Mouse (Mus musculus): ENCODE data around the gene Rab3il1.

The Rab3il1 gene

DNA sequence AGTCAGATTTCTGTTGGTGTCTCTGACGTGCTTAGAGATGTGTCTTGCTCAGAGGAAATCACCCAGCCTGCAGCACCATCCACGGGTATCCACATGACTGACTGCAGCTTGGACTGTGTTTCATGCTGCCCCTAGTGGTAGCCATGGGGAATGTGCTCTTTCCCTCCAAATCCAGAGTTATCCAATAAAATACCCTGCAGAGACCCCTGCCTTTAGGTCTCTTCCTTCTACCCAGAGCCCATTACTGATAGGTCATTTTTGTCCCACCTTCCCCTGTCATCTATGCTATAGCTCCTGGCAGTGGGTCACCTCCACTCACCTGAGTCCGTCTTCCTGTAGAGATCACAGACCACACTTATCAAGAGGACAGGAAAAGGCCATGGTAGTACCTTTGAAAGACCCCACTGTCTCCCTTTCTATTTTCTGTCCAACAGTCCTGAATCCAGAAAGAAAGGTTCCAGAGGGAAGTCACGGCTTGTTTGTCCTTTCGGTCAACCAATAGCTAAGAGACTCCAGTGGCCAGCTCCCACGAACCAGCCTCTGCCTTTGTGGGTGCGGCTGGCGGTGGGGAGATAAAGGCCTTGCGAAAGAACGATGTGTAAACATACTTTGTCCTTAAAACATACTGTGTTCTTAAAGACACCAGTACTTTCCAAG lies 58.6 kb downstream of the Rab3il1 start:
- DNase-seq (ENCODE audit: low read depth, low spot score) = peak; percentile 70

DNA sequence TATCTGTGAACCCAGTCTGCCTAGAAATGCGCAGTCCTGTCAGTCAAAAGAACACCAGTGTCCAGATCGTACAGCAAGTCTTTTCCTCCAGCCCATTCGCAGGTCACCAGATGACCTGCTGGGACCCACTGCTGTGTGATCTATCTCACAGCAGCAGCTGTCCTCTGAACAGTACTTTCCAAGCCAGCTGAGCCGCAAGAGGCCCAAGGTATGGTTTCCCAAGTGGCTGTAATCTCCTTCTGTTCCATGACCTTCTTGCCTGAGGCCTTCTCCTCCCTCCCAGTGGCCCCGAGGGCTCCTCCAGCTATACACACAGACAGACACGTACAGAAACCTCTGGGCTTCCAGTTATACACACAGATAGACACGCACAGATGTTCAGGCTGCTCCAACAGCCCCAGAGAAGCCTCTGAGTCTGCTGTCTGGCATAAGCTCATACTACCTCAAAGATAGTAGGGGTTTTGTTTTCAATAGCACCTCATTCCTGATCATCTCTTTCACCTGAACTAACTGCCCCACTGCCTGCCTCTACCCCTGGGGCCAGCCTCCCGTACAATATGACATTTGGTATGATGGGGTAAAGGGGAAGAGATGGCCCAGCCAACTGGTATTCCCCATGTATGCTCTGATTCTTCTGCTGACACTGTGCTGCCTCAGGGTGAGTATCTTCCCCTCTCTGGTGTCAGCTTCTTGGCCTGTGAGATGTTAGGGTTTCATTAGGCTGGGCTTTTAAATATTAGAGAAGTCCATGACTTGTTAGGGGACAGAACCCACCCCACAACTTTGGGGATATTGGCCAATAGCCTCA lies 59.5 kb downstream of the Rab3il1 start:
- DNase-seq (ENCODE audit: low read depth, low spot score) = no peak

DNA sequence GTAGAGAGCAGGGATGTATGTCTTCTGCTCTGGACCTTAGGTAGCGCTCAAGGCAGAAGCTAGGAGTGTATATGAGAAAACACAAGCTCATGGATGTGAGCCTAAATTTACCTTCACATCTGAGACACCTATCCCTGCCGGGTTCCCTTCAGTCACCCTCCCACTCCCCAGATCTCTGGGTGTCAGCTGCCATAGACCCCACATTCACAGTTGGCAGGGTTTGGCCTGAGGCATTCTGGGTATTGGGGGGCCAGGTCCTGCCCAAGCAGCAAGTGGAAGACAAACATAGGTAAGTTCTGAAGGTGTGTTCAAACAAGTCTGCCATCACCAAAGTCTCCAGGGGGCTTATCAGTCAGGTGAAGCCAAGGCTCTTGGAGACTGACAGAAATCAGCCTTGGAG lies 60.2 kb downstream of the Rab3il1 start:
- no peak for DNase-seq (ENCODE audit: low read depth, low spot score)

DNA sequence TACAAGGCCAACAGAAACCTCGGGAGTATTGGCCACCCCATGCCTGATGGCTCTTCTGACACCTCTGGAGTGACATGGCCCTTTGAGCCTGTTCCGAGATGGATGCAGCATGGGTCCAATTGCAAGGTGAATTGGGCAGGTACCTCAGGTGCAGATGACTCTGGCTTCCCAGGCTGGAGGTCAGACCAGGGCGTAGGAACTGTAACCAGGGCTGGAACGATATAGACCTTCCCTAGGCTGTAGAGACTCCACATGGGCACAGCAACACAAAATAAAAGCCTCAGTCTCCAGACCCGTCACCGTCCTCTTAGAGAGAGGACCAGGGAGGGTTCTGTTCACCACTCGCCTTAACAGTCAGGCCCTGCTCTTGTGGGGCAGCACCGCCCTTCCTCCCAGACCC lies 60.8 kb downstream of the Rab3il1 start:
- no peak for DNase-seq (ENCODE audit: low read depth, low spot score)

DNA sequence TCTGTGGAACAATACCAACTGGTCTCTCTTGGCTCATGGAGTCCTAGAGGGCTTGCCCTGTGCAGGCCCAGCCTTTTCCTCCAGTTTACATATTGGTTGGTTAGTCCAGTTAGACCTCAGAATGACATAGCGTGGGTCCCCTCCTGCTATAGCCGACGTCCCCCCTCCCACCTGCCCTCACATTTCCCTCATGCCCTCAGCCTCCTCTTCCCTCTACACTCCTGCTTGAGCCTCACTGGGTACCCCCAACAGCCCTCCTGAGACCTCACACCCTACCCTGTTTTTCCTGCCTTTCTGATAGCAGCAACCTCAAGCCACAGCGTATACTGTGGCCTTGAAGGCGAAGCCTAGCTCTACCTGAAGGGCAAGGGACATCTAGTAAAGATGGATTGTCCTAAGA lies 61.4 kb downstream of the Rab3il1 start:
- no peak for DNase-seq (ENCODE audit: low read depth, low spot score)

DNA sequence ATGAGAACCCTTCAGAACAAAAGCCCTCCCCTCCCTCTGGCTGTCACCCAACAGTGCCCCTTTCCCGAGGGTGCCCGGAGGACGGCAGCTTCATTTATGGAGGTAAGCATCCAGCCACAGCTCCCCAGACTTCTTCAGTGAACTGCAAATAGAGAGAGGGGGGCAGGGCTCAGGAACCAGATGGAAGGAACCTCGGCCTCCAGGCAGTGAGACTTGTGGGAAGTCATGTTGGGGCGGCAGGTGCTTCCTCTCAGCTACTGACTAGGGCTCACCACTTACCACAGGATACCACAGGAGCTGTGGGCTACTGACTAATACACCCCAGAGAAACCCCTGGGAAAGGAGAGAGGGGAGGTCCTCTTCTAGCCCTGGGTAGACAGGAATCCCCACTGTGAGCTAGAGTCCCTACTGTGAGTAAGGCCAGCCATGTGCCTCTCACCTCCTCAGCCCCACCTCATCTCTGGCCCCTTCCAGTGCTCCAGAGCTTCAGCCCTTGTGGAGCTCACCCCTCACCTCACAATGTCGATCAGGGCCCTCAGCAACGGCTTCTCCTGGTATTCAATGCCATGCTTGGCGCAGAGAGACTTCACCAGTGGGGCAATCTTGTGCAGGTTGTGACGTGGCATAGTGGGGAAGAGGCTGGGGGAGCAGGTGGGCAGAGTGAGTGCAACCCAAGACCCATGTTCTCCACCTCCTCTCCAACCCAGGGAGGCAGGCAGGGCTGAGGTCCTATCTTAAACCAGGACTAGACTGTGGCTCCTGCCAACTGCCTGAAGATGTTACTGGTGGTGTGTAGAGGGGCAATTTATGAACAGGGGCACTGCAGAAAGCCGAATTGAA lies 62.9 kb downstream of the Rab3il1 start:
- no peak for DNase-seq (ENCODE audit: low read depth, low spot score)

DNA sequence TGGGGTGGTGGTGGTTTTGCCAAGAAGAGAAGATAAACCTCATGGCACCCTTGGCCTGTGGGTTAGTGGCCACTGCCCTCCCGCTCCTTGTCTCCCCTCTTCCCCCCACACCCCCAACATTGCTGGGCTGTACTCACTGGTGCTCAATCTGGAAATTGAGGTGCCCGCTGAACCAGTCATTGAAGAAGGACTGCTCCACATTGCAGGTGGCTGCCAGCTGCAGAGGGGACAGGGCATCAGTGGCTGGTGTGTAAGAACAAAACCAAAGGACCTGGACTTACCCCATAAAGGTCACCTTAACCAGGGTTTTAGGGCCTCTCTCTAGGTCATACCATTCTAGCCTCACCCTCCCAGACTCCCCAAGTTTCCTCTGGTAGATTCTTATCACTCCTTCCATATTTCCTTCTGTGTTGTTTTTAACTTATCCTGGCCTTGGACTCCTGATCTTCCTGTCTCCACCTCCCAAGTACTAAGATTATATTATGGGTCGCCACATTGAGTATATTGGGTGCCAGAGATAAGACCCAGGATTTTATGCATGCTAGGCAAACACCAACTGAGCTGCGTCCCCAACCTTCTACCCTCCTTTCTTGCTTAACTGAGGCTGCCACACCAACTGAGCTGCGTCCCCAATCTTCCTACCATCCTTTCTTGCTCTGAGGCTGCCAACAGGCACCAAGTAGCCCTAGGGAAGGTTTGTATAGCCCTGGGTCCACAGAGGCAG lies 64.2 kb downstream of the Rab3il1 start:
- no peak for DNase-seq (ENCODE audit: low read depth, low spot score)

DNA sequence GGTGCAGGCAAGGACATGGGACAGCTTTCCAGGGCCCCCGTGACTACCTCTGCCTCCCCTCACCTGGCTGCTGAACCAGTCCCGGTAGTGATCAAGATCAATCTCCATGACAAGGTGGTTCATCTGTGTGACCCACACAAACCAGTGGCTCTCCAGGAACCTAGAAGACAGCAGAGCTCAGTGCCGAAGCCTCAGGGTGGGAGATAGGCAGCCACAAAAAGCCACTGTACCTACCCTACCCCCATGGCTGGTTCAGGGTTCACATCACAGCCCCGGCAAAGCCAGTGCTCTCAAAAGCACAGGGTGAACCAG lies 64.7 kb downstream of the Rab3il1 start:
- DNase-seq (ENCODE audit: low read depth, low spot score) = no peak

DNA sequence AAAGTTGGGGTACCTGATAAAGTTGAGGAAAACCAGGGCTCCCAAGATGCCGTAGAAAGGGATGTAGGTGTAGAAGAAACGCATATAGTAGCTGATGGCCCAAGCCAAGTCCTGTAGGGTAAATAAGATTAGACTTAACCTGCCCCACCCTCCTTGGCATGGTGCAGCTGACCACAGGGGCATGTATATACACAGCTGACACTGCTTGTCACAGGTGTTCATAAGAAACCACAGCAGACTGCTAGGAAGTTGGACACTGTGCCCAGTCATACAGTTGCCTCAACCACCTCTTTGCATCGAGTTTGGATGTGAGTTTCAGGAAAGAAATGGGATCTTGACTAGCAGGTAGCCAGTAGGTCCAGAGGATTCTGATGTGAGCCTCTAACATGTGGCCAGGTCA lies 65.0 kb downstream of the Rab3il1 start:
- DNase-seq (ENCODE audit: low read depth, low spot score) = no peak

DNA sequence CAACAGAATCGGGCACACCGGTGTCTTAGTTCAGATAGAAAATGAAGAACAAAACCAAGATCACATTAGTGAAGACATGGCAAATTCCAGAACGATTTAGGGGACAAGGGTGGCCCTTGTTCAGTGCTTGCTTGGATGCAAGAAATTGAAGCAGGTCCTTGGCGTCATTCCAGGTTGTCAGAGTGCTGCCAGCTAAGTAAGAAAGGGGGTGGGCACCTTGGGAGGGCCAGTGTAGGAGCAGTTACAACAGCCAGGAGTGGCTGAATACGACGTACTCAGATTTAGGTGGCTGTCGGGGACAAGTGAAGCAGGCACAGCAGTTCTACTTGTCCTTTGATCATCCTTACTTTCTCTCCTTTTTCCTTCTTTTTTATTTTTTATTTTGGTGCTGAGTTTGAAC lies 66.2 kb downstream of the Rab3il1 start:
- DNase-seq (ENCODE audit: low read depth, low spot score) = no peak

DNA sequence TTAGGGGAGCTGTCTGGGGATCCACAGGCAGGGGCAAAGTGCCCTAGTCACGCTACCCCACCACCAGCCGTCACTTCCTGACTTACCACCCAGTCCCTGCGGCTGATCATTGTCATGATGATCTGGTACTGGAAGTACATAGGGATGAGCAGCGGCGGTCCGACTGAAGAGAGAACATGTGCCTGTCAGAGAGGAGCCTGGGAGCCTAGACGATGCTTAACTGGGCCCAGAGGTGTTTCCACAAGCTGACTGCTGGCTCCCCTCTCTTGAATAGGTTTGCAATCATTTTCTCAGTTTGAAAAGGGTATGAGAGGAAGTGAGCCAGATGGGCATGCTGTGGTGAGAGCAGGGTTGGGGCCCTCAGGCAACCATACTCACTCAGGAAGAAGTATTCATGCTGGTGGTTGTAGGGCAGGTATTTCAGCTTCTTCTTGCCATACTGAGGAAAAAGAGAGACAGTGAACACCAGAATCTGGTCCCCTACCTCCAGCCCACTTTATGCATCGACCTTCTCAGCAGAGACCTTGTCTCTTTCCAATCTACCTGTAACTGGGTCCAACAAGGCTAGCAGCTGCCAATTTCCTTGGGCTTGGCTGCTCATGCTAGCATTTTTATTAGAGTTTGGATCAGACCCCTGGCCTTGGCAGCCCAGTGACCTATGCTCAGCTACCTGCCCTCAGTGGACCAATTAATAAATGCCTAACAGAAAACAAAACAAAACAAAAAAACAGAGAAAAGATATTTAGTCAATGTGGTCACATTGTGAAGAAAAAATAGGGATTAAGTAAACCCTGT lies 68.9 kb downstream of the Rab3il1 start:
- DNase-seq (ENCODE audit: low read depth, low spot score) = peak; percentile 13

DNA sequence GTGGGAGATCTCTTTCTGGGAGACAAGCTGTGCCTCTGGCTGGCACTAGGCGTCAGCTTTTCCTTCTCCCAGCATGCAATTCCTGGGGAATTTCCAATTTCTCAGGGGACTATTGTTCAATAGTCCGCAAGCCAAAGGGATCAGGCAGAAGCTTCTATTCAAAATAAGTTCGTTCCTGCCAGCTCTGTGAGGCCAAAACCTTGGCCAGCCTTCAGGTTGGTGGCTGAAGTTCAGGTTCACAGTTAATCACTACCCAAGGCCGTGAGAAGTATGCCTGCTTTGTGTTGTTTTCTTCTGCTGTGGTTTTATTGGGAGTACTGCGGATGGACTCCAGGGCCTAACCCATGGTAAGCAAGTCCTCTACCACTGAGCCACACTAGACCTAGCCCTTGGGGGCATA lies 69.7 kb downstream of the Rab3il1 start:
- DNase-seq (ENCODE audit: low read depth, low spot score) = peak; percentile 28

DNA sequence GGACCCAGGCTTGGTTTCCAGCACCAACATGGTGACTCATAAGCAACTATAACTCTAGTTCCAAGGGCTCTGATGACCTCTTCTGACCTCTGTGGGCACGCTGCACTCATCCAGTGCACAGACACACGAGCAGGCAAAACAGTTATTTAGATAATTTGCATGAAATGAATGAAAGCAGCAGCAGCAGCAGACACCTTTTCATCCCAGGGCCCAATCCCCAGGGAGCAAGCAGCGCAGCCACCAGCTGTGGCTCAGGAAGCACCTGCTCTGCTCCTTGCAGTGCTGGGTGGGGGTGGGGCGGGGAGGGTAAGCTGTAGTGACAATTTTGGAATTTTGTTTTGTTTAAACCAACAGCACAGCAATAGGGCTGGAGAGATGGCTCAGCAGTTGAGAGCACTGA lies 70.4 kb downstream of the Rab3il1 start:
- DNase-seq (ENCODE audit: low read depth, low spot score) = peak; percentile 64

DNA sequence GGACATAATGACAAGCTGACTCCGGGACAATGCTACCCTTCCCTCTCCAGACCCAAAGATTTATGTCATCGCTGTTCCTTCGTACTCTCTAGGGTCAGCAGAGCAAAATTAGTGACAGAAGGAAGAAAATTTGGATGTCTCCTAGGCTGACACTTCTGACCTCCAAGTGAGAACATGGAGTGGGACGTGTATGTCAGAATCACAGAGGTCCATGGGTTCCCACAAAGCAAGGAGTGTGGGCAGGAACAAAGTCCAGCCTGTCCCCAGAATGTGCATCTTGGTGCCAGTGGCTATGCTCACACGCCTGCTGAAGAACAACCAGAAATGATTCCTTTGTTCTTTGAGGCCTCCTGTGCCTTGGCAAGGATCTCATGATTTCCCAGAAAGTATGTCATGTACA lies 71.7 kb downstream of the Rab3il1 start:
- DNase-seq (ENCODE audit: low read depth, low spot score) = no peak

DNA sequence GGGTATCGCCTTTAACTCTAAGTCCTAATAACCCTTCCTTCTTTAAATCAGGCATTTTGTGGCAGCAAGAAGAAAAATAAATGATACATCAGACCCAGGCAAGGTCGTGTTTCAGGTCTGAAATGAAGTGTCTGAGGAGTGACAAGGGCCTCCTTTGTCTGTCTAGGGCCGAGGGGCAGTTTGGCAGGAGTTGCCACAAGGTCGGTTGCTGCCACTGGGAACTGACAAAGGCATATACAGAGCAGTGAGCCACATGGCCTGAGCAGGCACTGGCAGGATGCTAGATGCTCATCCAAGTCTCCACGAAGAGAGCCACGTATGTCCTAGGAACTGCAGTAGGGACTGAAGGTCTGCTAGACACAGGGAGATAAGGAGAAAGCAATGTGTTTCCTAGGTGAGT lies 76.9 kb downstream of the Rab3il1 start:
- no peak for DNase-seq (ENCODE audit: low read depth, low spot score)

DNA sequence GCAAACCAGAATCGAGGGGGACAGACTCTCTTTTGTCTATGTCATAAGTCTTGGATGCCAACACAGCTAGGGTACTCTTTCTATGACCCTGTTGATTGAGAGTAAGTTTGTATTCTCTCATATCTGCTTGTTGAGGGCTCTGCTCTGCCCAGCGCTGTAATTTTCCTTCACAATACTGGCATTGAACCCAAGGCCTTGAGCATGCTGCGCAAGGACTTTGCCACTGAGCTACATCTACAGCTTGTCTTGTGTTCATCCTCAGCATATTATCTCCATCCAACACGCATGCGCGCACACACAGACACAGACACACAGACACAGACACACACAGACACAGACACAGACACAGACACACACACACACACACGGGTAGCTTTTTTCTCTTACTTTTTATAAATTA lies 78.9 kb downstream of the Rab3il1 start:
- DNase-seq (ENCODE audit: low read depth, low spot score) = no peak

DNA sequence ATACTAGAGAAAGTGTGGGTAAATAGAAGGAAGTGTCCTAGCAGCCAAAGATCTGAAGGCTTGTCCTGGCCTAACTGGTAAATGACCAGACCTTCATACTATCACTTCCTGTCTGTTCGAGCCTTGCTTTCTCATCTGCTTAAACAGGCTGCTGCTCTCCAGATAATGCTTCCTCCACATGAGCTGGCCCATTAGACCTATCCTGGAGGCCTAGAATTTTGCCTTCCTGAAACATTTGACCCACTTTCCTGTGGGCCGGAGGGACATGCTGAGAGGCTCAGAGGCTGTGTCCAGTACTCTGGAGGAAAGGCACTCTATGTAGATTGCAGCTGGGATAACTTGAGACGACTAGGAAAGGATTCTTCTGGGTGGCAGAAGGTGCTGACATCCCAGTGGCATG lies 80.6 kb downstream of the Rab3il1 start:
- no peak for DNase-seq (ENCODE audit: low read depth, low spot score)

DNA sequence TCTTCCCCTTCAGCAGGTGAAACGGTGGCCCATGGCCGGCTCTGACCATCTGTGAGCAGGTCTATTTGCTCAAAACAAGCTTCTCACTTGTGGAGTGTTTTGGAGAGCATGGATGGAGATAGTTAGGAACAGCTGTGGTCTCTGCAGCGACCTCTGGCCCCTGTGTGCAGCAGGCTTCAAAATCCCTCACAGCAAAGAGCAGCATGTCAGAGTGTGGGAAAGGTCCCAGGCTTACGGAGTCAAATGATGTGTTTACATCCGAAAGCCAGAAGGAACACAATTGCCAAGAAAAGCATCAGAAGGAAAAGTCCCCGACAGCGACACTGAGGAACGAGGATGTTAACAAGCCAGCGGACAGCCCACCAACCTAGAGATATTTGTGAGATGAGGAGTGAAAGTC lies 84.0 kb downstream of the Rab3il1 start:
- DNase-seq (ENCODE audit: low read depth, low spot score) = no peak

DNA sequence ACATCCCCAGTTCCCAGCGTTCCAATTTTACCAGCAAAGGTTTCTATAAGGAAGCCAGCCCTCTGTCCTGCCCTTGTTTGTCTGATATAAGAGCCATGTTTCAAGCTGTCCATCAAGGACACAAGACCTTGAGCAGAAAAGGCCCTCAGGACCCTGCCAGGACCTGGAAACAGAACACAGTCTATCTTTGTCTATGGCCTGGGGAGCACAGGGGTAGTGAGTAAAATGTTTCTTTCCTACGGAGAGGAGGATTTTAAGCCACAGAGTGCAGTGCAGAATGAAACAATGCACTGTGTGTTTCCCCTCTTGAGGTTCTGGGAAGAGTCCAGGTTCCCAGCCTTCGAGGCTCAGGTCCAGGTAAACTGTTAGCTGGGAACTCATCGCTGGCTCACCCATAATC lies 85.5 kb downstream of the Rab3il1 start:
- no peak for DNase-seq (ENCODE audit: low read depth, low spot score)

Data from R1 (cell line).